Mouse (Mus musculus) frontal cortex, postnatal 14 days (tissue): ENCODE data around the gene Tctex1d1.
A peak's percentile ranks its signal among the peaks of the same experiment; 100 is the strongest.

Experiments used
- DNase-seq, 2 experiments: peaks; one replicate each; pipeline ENCODE4 v3.0.0; 2022; ENCODE audit warnings: low spot score in 2 of 2

Tctex1d1 gene

DNA sequence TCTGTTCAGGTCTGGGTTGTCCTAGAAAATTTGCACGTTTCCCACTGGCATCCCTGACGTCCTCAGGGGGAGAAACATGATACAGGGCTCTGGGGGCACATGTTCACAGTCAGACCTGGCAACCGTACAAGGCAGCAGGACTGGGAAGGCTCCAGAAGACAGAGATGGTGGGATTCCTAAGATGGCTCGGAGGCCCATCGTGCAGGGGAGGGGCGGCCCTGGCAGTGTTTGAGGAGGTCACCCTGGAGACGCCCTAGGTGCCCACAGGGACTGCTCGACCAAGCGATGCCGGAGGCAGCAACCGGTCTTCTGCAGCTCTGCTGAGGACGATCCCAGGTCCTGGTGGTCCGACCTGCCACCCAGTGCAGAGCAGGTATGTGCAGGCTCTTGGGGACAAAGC lies at the start of gene Tctex1d1:
Gene Tctex1d1, plus strand, starts transcription at position 167 of the 400 bp plus-strand sequence.
- peak in 1 of 2 experiments; percentile 12 for DNase-seq

DNA sequence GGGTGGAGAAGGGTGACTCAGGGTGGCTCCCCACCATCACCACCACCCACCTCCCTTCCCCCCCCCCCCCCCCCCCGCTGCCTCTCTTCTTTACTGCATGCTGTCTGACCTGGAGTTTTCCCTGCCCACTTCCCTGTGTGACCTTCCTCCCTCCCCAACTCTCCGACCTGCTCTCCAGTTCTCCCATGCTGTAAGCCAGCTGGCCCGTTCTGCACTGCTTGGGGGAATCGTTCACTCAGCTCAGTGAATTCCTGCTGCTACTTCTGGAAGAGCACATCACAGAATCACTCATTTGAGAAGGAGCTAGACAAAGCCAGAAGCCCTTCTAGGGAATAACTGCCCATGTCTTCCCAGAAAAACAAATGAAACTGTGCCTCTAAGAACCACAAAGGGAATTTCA lies 48.9 kb upstream of the Tctex1d1 start:
- no peak for DNase-seq

DNA sequence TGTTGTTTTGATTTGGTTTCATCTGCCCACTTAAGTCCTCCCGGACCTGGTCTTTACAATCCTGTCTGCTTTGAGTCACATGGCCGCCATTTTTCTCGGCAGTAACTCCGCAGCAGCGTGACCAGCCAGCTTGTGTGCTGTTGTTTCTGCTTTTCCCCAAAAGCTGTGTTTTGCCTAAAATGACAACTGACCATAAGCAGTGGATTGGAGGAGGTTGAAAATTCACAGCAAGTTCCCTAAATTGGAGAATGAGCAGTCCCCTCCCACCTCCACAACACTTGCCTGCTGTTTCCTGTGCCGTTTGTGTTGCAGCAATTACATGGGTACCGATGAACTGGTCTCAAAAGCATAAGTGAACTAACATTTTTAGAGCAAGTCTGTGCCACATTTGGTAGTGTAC lies 47.7 kb upstream of the Tctex1d1 start:
- no peak for DNase-seq

DNA sequence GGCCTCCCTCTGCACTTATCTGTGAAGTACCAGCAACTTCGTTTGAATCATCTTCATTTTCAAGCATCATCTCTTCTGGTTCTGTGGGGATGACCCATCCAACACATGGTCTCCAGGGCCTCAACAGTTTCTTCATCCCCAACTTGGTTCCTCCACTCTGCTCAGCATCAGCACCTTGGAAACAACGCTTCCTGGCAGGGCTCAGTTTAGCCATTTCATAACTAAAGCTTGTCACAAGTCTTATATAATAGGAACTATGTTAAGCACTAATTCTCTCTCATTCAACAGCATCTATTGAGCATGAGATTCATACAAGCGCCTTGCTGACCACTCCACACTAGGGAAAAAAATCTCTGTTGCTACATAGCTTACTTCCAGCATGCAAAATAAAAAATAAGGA lies 38.1 kb upstream of the Tctex1d1 start:
- no peak for DNase-seq

DNA sequence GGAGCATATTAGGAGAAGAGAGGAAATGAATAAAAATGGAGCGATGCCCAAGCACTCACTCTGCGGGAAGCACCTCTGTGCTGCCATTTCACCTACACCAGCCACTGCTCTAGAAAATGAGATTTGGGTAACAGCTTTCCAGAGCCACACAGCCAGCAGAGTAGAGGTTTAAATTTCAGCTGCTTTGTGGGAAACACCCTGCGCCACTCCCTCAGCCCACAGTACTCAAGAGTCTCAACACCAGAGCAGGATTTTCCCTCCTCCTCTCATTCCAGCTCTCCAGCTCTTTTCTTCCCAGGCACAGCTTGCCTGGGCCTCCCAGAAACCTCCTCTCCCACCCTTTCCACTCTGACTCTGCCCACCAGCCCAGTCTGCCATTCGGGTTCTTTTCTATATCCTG lies 37.7 kb upstream of the Tctex1d1 start:
- DNase-seq: no peak

DNA sequence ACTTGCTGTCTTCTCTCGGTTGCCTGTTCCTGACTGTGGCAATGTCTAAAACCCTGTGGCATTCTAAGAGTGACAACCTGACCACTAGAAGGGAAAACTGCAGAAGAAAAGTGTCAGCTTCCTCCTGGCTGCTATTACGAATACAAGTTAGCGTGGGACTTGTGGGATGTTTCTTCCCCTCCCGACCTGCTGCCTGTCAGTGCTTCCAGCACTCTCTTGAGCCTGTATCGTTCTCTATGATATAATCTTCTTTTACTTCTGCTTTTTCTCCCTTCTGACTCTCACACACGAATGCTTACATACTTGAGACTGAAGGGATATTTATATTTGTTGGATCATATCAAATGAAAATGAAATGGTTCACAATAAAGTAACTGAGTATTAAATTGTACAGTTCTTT lies 34.1 kb upstream of the Tctex1d1 start:
- no peak for DNase-seq

DNA sequence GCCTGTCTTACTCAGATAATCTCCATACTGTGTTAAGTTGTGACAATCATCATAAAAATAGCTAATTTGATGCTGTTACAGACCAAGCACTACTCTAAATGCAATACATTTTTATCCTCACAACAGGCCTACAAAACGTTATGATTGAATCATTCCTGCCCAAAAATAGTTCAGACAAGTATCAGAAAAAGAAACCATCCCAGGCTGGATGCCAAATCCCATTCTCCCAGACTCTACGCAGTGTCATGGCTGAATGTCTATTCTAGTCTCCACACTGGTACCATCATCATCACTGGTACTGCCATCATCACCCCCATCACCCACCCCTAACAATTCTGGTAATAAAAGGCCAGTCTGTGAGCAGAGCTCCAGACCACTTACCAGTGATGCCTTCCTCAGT lies 25.9 kb upstream of the Tctex1d1 start:
- no peak for DNase-seq

DNA sequence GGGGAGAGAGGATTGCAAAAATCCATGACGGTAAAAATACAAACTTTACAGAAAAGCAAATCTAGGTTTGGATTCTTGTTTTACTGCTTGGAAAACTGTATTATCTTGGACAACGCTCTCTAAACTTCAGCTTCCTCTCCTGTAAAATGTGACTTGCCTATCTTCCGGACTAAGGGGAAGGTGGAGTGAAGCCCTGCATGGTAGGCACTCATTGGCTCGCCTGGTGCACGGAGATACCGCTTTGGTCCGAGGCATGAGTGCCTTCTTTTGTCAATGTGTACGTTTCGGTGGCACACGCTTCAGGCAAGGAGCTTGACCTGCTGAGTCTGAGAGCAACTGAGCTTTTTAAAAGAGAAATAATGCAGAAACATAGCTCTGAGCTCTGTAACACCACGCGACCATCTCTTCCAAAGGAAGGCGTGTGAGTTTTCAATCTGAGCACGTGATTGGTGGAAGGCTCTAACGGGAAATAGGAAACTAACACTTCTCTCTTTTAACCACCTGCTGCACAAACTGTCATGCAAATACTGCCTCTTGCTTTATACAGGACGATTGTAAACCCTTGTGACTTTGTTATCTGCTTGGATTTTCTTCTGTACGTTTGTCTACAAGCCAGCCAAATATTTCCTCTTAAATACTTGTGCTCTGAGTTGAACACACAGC lies 23.0 kb upstream of the Tctex1d1 start:
- DNase-seq: no peak

DNA sequence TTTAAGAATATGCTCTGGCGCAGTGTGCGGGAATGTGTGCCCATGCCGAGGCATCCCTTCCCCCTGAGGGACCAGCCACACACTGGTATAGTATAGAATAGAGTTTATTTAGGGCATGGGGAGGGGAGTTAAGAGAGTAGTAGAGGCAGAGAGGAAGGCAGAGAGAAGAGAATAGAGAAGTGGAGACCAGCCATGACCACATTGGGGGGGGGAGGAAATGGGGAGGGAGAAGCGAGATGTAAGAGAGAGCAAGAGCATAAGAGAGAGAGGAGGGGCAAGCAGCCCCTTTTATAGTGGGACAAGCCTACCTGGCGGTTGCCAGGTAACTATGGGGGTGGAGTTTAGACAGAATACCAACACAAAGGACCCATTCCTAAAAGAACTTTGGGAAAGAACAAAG lies 19.0 kb upstream of the Tctex1d1 start:
- DNase-seq: no peak

DNA sequence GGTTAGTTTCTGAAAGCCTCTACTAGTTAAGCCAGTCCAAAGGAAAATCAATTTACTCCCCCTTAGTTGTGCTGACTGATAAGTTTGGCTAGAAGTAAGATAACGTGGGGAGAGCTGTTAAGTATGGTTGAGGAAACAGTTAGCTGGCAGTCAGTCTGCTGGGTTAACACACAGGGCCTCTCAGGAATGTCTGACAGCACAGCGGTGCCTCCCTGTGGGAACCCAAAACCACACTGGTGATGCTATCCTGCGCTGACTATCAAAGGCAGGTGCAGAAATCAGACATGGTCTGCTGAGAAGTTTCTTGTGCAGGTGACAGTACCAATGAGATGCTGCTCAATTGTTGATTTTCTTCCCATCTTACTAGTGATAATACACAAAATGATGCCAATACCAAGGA lies 14.2 kb upstream of the Tctex1d1 start:
- no peak for DNase-seq

DNA sequence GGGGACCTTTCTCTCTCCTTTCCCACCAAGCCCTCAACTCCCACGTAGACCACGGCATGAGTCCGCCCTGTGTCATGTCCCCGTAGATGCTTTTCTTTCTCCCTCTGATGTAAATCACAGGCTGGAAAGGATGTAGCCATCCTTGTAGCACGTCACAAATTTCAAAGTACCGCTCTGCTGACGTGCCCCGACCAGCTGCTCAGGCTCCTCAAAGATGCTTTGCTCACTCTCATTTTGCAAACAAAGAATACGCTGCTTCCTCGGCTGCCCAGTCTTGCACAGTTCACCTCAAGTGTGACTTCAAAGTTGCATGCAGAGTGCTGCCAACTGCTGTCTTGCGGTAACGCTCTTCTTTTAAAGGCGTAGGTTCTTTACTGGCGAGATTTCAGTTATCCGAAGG lies 10.6 kb upstream of the Tctex1d1 start:
- no peak for DNase-seq

DNA sequence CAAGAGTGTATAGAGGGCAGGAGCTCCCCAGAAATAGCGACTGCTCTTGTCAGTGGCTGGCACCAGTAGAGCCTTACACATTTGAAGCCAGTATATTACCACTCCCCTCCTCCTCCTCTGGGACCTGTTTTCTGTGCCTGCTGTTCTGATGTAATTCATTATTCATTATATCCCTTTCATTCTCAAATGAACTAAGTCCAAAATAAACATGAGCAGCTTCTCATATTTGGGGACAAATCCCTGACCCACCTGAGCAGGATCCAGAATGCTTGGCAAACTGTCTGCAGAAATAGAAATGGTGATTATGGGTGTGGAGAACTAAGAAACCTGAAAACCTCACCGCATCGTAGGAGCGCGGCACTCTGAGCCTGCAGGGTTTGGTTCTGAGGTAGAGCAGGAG lies 8.8 kb upstream of the Tctex1d1 start:
- no peak for DNase-seq

DNA sequence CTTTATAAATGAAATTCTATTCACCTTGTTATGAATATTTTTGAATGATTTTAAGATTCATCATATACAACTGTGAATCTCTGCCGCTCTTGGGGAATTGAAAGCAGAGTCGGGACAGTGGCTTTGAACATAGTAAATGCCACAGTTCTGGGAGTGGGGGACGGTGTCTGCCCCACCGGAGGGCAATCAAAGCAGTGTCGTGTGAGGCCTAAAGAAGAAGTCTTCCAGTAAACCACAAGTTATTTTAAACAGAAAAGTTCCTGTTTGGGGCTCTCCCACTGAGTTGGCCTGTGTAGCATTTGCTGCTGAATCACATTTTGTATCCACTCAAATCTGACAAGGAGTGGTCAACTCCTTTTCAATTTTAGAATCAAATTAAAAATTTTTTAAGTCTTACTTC lies 7.2 kb upstream of the Tctex1d1 start:
- DNase-seq: no peak

DNA sequence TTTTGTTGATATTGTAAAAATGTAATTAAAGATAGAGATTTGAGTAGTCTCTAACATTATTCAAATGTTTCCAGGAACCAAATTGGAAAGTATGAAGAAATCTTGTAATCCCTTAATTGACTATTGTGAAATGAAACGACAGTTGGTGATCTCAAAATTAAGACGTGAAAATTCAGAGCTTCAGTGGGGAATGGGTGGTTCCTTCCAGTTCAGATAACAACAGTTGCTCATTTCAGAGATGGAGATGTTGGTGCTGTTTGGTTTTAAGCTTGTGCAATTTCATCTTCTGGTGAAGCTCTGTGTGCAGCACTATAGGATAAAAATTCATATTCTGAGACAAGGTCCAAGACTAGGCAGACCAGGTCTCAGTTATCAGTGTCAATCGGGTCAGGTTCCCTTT lies 6.3 kb upstream of the Tctex1d1 start:
- no peak for DNase-seq

DNA sequence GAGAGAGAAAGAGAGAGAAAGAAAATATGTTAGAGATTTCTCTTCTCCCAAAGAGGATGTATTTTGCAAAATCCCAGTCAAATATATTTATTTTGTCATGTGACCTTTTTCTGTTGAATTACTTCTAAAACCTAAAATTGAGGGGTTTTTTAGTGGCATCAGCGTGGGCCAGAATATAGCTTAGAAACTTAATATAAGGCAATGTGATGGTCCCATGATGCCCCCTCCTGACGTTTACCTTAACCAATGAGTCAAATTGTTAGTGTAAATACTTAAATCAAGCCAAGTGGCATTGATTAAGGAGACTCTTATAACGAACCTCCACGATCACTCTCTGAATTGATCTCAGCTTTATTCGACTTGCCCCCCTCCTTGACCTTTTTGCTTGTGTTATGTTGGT lies 4.2 kb upstream of the Tctex1d1 start:
- DNase-seq: no peak

DNA sequence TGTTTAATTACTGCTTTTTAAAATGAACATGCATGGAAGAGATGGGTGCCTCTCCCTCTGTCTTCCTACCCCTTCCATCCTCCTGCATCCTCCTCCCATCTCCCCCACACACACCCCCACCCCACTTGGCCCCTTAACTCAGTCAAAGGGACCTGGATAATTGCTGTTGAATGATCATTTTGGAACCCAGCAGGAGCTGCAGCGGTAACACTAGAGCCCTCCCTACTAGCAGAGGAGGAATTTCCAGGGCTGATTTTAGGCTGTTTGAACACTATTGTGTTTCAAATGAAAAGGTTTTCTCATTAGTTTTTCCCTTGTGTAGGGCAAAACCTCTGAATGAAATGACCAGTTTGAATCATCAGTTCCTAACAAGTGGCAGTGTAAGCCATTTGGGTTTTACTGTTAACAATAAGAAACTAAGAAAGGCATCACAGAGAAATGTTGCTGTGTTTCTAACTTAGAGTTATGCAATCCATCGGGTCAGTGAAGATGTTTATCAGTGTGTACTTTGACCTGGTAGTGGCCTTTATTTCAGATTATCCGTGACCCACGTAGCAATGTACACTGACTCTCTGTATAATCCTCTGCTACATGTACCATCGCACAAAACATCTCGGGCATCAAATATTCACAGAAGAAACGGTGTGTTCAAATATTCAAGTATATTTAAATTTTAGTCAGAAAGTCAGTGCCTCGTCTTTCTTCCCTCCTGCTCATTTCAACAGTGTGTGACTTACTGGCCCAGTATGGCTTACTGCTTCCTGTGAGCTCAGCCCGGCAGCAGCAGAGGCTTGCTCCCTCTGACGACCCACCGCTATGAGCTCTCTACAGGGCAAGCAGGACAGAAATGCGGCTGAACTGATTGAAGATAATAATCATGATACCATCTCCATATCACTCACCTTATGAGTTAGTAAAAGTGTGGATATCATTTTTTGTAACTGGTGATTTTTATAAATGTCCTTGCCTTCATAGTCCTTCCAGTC lies 1.8 kb upstream of the Tctex1d1 start:
- DNase-seq: no peak

DNA sequence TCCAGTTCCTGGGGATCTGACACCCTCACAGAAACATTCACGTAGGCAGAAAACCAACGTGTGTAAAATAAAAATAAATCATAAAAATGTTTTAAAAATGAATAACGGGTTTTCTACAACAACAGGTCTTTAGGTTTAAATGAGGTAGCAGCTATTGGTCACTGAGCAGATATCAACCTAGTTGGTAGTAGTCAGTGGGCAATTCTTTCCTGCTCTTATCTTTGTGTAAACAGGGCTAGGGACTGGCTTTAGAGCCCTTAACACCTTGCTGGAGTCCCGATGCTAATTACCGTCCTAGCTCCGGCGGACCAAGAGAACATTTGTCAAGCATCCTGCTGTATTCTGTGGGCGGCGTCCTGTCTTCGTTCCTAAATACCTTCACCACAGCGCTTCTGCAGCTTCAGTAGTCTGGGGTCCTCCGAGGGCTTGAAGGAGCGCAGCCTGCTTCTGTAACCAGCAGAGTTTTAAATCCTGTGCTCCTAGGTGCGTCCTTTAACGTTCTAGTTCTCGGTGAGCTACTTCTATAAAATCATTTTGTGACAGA lies 556 bp upstream of the Tctex1d1 start:
- no peak for DNase-seq

DNA sequence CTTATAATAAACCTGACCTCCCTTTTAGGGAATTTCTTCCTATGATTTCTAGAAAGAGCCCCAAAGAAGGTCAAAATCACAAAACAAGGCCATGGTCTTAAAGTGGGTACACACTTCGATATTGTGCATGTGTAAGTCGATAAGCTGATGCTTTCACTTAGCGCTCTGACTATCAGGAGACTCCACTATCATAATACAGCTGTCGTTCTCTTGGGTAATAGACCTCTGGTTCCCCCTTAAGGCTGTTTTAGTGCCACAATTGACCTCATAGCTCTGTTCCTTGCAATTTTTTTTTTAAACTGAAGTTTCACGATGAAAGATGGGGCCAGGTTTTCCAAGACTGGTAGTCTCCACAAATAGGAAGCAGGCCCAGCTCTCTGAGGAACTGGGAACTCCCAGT lies 979 bp downstream of the Tctex1d1 start:
- DNase-seq: no peak

DNA sequence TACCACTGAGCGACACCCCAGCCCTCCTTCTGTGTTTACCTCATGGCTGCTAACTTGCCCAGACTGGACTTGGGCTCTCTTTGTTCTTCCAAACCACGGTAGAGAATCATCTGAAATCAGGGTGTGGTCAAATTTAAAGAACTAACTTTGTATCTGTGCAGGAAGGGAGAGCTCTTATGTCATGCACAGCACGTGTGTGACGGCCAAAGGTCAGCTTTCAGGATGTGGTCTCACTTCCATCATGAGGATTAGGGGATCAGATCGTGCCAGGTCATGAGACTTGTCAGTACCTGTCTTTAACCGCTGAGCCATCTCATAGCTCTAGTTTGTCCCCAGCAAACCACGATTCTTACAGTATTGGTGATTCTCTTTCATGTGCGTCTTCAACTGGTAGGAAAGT lies 3.3 kb downstream of the Tctex1d1 start:
- no peak for DNase-seq

DNA sequence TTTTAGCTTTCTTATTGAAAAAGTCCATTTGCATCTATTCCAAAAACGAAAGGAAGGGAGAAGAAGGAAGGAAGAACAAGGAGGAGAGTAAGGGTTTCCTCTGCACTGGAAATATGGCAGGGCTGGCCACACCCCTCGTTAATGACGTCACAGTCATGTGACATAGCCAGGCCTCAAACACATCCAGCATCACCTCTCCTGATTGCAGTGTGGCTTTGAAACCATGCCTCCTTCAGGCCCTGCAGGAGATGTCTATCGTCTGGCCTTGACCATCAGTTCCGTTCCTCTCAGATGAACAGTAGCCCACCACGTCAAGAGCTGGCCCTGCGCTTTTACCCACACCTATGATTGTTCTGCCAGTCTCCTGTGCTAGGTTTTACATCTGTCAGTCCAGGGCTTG lies 7.8 kb downstream of the Tctex1d1 start:
- no peak for DNase-seq

DNA sequence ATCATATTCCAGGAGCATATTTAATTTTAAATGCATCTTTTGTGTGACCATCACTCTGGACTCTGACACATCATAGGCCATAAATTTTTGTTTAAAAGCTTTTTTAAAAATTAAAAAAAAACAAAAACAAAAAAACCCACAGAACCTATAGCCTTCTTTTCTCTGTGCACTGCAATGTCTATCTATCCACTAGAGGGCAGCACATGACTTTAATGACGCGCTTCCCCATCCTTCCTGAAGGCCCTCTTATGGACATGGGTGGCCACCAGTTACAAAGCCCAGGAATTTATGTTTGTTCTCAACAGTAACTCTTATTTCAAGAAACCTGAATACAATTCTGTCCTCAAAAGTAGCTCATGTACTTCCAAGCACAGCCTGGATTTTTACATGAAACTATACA lies 8.5 kb downstream of the Tctex1d1 start:
- peak in 1 of 2 experiments; percentile 22 for DNase-seq

DNA sequence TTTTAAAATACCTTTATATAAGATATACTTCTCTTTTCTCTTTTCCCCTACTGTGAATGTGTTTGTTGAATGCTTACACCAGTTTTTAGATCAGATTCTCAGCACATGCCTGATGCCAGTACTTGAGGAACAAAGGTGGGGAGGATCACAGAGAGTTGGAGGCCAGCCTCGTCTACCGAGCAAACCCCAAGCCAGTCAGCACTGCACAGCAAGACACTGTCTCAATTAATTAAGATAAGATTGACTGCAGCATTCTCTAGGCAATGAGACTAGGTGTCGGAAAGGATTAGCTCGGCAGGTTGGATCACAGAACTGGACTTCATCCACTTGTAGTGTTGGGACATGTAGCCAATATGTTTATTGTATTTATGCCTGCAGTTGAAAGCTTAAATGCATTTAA lies 8.9 kb downstream of the Tctex1d1 start:
- DNase-seq: no peak

DNA sequence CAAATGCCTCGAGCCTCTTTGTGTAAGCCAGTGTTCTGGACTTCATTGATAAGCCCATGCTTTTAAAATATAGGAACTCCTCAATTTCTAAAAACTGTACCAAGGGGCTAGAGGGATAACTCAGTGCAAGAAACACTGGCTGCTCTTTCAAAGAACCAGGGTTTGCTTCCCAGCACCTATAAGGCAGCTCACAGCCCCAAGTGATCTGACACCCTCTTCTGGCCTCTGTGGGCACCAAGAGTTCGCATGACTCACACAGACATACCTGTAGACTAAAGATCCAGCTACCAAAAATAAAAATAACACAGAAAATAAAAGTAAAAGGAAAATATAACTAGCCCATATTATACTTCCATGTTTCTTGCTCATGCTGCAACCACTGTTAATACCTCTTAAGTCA lies 9.3 kb downstream of the Tctex1d1 start:
- no peak for DNase-seq
